Mouse (Mus musculus): ENCODE results near the gene Psmb8. TPM values are rescaled to one million over a fixed set of nuclear protein-coding genes. Genes with fewer than 3 reads are reported as not detected.
A peak's percentile ranks its signal among the peaks of the same experiment; 100 is the strongest.
"Not testable (repeated sequence)": the region's sequence is repeated elsewhere in the genome, so short reads cannot be mapped to it uniquely, and the experiment has no call there.

The Psmb8 gene
- total and polyA plus RNA-seq, 3 experiments: 0.11 to 0.15 TPM; not detected in 1

GRCm38 (mm10) chr17:34213936-34214335 lies 16.4 kb downstream of the Psmb8 start:
- H3K27me3 ChIP-seq (ENCODE audit: insufficient read depth, low read length): no peaks in the 10 kb centered on the region
- ATAC-seq (ENCODE audit: extremely low read depth, insufficient number of reproducible peaks, low FRiP score, poor library complexity, severe bottlenecking): no peak
- H3K4me3 ChIP-seq (ENCODE audit: low read depth, low read length): no peak overlapping the region
- no peak for TF ChIP-seq TAL1 (conservative IDR thresholded peaks at IDR 0.05; ENCODE audit: low read depth, low read length)
- no peak for TF ChIP-seq GATA1 (IDR thresholded peaks at IDR 0.05; ENCODE audit: borderline replicate concordance, low read length)
- TF ChIP-seq POLR2AphosphoS5 (IDR thresholded peaks at IDR 0.05; ENCODE audit: insufficient replicate concordance, low read depth, low read length): no peak
- no peak for TF ChIP-seq GATA2 (IDR thresholded peaks at IDR 0.05; ENCODE audit: borderline replicate concordance, low read depth, low read length)
- TF ChIP-seq CTCF (IDR thresholded peaks at IDR 0.05; ENCODE audit: low read depth, low read length): no peak
- peaks cover 82% of the 10 kb centered on the region for H3K36me3 ChIP-seq (replicated peaks)
- H3K4me1 ChIP-seq (ENCODE audit: insufficient read depth, low read depth, low read length): peaks cover 54% of the 10 kb centered on the region
- peaks cover 7% of the 10 kb centered on the region for H3K9me3 ChIP-seq (replicated peaks)
- DNase-seq (ENCODE audit: low spot score): no peak

GRCm38 (mm10) chr17:34215176-34215575 lies 17.7 kb downstream of the Psmb8 start:
- no peak for ATAC-seq (ENCODE audit: extremely low read depth, insufficient number of reproducible peaks, low FRiP score, poor library complexity, severe bottlenecking)
- Histone ChIP-seq H3K4me3 (ENCODE audit: low read depth, low read length) (no peak overlapping the region), H3K4me1 (ENCODE audit: insufficient read depth, low read depth, low read length) (peaks cover 42% of the 10 kb centered on the region), H3K36me3 (replicated peaks) (peaks cover 71% of the 10 kb centered on the region), H3K27me3 (ENCODE audit: insufficient read depth, low read length) (no peaks in the 10 kb centered on the region), H3K9me3 (replicated peaks) (peaks cover 6% of the 10 kb centered on the region; the same call in 1 of the 2 replicates)
- no peak for TF ChIP-seq GATA2 (IDR thresholded peaks at IDR 0.05; ENCODE audit: borderline replicate concordance, low read depth, low read length)
- no peak for TF ChIP-seq GATA1 (IDR thresholded peaks at IDR 0.05; ENCODE audit: borderline replicate concordance, low read length)
- TF ChIP-seq CTCF (IDR thresholded peaks at IDR 0.05; ENCODE audit: low read depth, low read length): no peak
- TF ChIP-seq TAL1 (conservative IDR thresholded peaks at IDR 0.05; ENCODE audit: low read depth, low read length): no peak
- no peak for TF ChIP-seq POLR2AphosphoS5 (IDR thresholded peaks at IDR 0.05; ENCODE audit: insufficient replicate concordance, low read depth, low read length)
- DNase-seq (ENCODE audit: low spot score): no peak

- TF ChIP-seq CTCF (IDR thresholded peaks at IDR 0.05; ENCODE audit: low read depth, low read length): no peak
- no peak for TF ChIP-seq GATA1 (IDR thresholded peaks at IDR 0.05; ENCODE audit: borderline replicate concordance, low read length)
- TF ChIP-seq TAL1 (conservative IDR thresholded peaks at IDR 0.05; ENCODE audit: low read depth, low read length): no peak
- no peak for TF ChIP-seq POLR2AphosphoS5 (IDR thresholded peaks at IDR 0.05; ENCODE audit: insufficient replicate concordance, low read depth, low read length)
- no peak for TF ChIP-seq GATA2 (IDR thresholded peaks at IDR 0.05; ENCODE audit: borderline replicate concordance, low read depth, low read length)
- DNase-seq (ENCODE audit: low spot score): no peak
- H3K36me3 ChIP-seq (replicated peaks): peaks cover 59% of the 10 kb centered on the region
Observed at GRCm38 (mm10) chr17:34217216-34217928, 19.9 kb downstream of the Psmb8 start.

GRCm38 (mm10) chr17:34217986-34218385 lies 20.5 kb downstream of the Psmb8 start:
- Histone ChIP-seq H3K27me3 (ENCODE audit: insufficient read depth, low read length) (no peaks in the 10 kb centered on the region), H3K4me1 (ENCODE audit: insufficient read depth, low read depth, low read length) (peaks cover 22% of the 10 kb centered on the region), H3K9me3 (replicated peaks) (peaks cover 6% of the 10 kb centered on the region; the same call in 1 of the 2 replicates), H3K36me3 (replicated peaks) (peaks cover 54% of the 10 kb centered on the region), H3K4me3 (ENCODE audit: low read depth, low read length) (no peak overlapping the region)
- no peak for TF ChIP-seq TAL1 (conservative IDR thresholded peaks at IDR 0.05; ENCODE audit: low read depth, low read length)
- TF ChIP-seq POLR2AphosphoS5 (IDR thresholded peaks at IDR 0.05; ENCODE audit: insufficient replicate concordance, low read depth, low read length): no peak
- TF ChIP-seq GATA2 (IDR thresholded peaks at IDR 0.05; ENCODE audit: borderline replicate concordance, low read depth, low read length): no peak
- TF ChIP-seq GATA1 (IDR thresholded peaks at IDR 0.05; ENCODE audit: borderline replicate concordance, low read length): no peak
- no peak for TF ChIP-seq CTCF (IDR thresholded peaks at IDR 0.05; ENCODE audit: low read depth, low read length)
- DNase-seq (ENCODE audit: low spot score) (no peak), ATAC-seq (ENCODE audit: extremely low read depth, insufficient number of reproducible peaks, low FRiP score, poor library complexity, severe bottlenecking) (no peak)

More at GRCm38 (mm10) chr17:34217216-34217928, 19.9 kb downstream of the Psmb8 start:
- no peaks in the 10 kb centered on the region for H3K27me3 ChIP-seq (ENCODE audit: insufficient read depth, low read length)
- no peak overlapping the region for H3K4me3 ChIP-seq (ENCODE audit: low read depth, low read length)
- ATAC-seq (ENCODE audit: extremely low read depth, insufficient number of reproducible peaks, low FRiP score, poor library complexity, severe bottlenecking): no peak
- H3K9me3 ChIP-seq (replicated peaks): peaks cover 6% of the 10 kb centered on the region; the same call in 1 of the 2 replicates
- peaks cover 22% of the 10 kb centered on the region for H3K4me1 ChIP-seq (ENCODE audit: insufficient read depth, low read depth, low read length)

- H3K36me3 ChIP-seq (replicated peaks): peaks cover 48% of the 10 kb centered on the region
- ATAC-seq (ENCODE audit: extremely low read depth, insufficient number of reproducible peaks, low FRiP score, poor library complexity, severe bottlenecking) (no peak), DNase-seq (ENCODE audit: low spot score) (peak; percentile 26)
- TF ChIP-seq GATA2 (IDR thresholded peaks at IDR 0.05; ENCODE audit: borderline replicate concordance, low read depth, low read length) (no peak), POLR2AphosphoS5 (IDR thresholded peaks at IDR 0.05; ENCODE audit: insufficient replicate concordance, low read depth, low read length) (no peak), CTCF (IDR thresholded peaks at IDR 0.05; ENCODE audit: low read depth, low read length) (no peak), GATA1 (IDR thresholded peaks at IDR 0.05; ENCODE audit: borderline replicate concordance, low read length) (no peak), TAL1 (conservative IDR thresholded peaks at IDR 0.05; ENCODE audit: low read depth, low read length) (no peak)
- no peaks in the 10 kb centered on the region for H3K27me3 ChIP-seq (ENCODE audit: insufficient read depth, low read length)
- peaks cover 21% of the 10 kb centered on the region for H3K4me1 ChIP-seq (ENCODE audit: insufficient read depth, low read depth, low read length)
- H3K4me3 ChIP-seq (ENCODE audit: low read depth, low read length): no peak overlapping the region; the same call in 1 of the 2 replicates
- peaks cover 6% of the 10 kb centered on the region; the same call in 1 of the 2 replicates for H3K9me3 ChIP-seq (replicated peaks)
Observed at GRCm38 (mm10) chr17:34218675-34219074, 21.2 kb downstream of the Psmb8 start.

- H3K27me3 ChIP-seq (ENCODE audit: insufficient read depth, low read length); ATAC-seq (ENCODE audit: extremely low read depth, insufficient number of reproducible peaks, low FRiP score, poor library complexity, severe bottlenecking); DNase-seq (ENCODE audit: low spot score); H3K4me3 ChIP-seq (ENCODE audit: low read depth, low read length); H3K9me3 ChIP-seq (replicated peaks): not testable (repeated sequence)
- Histone ChIP-seq H3K36me3 (replicated peaks) (peaks cover 44% of the 10 kb centered on the region), H3K4me1 (ENCODE audit: insufficient read depth, low read depth, low read length) (peaks cover 18% of the 10 kb centered on the region)
Observed at GRCm38 (mm10) chr17:34219096-34219495, 21.6 kb downstream of the Psmb8 start.

GRCm38 (mm10) chr17:34219801-34220200 lies 22.3 kb downstream of the Psmb8 start:
- H3K27me3 ChIP-seq (ENCODE audit: insufficient read depth, low read length); H3K9me3 ChIP-seq (replicated peaks); H3K4me3 ChIP-seq (ENCODE audit: low read depth, low read length); DNase-seq (ENCODE audit: low spot score); ATAC-seq (ENCODE audit: extremely low read depth, insufficient number of reproducible peaks, low FRiP score, poor library complexity, severe bottlenecking): not testable (repeated sequence)
- Histone ChIP-seq H3K36me3 (replicated peaks) (peaks cover 37% of the 10 kb centered on the region), H3K4me1 (ENCODE audit: insufficient read depth, low read depth, low read length) (peaks cover 12% of the 10 kb centered on the region)

GRCm38 (mm10) chr17:34220401-34220800 lies 22.9 kb downstream of the Psmb8 start:
- Histone ChIP-seq H3K36me3 (replicated peaks) (peaks cover 31% of the 10 kb centered on the region), H3K4me1 (ENCODE audit: insufficient read depth, low read depth, low read length) (peaks cover 12% of the 10 kb centered on the region), H3K9me3 (replicated peaks) (peaks cover 13% of the 10 kb centered on the region)
- DNase-seq (ENCODE audit: low spot score); ATAC-seq (ENCODE audit: extremely low read depth, insufficient number of reproducible peaks, low FRiP score, poor library complexity, severe bottlenecking); H3K27me3 ChIP-seq (ENCODE audit: insufficient read depth, low read length); H3K4me3 ChIP-seq (ENCODE audit: low read depth, low read length): not testable (repeated sequence)

Data from G1E (cell line).